Mouse (Mus musculus): Measurements from ENCODE around the gene Mmp27.

Mmp27 gene

DNA sequence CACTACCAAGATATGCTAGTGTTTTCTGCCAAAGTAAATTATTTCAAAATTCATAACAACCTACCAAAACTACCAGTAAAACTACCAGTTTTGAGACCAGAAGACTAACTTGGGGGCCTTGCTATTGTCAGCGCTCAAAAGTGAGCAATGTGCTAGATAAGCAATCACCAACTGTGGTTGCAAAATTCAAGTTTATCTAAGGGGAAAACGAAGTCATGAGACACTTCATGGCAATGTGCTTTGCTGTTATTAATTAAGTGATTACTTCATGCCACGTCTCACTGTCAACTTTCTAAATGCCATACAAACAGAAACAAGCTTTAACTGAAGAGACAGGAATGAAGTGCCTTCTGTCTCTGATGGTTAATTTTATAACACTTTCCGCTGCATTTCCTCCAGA, at the start of gene Mmp27:
Gene Mmp27, plus strand, starts transcription at position 235 of the 400 bp plus-strand sequence.
- in situ Hi-C loops (cut with MboI, MseI), result loop anchor here (10.0 kb wide), 1 partner anchor 356 kb away; no protein-coding TSS in a partner anchor

DNA sequence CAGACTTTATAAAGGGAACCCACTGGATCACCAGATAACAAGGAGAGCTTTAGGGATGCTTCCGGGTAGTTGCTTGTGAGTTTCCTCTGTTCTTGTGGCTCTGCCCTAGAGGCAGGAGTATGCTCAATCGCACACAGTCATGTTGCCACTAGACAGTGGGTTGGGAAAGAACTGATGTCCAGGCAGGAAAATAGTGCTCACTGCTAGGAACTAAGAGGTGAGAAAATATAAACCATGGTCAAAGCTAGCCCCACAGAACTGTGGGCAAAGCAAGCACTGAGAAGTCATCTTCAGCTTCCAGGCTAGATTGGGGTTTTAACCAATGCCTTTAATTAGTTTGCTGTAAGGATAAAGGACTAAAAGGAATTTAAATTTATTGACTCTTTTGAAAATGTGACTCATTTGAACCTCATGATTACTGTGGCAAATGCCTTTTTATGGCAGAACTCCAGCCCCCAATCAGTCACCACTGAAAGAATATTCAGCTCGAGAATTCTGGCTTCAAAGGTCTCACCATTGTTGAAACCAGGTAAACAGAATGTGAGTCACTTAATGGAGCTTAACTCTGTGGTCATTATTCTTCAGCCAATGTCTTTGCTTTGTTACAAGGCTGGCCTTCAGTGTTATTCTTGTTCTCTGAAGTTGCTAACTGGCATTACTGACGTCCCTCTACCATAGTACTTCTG, 44.8 kb upstream of the Mmp27 start:
- in situ Hi-C loops (cut with MboI, MseI), result no loop called here

DNA sequence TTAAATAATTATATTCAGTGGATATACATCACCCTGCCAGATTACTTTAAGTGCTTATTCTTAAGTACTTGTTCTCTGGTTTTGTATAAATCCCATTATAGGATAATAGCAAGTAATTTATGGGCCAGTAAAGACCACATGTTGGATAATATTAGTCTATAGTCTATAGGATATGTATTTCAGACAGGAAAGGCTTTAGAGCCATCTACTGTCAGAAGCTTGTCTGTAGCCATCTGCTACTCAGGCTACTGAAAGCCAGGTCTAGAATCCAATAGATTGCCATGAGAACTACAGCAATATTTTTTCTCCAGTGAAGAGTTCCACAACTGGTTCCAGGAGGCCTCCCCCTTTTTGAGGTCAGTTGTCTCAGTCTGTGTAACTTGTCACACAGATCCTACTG, 28.4 kb upstream of the Mmp27 start:
- in situ Hi-C loops (cut with MboI, MseI), result no loop called here

DNA sequence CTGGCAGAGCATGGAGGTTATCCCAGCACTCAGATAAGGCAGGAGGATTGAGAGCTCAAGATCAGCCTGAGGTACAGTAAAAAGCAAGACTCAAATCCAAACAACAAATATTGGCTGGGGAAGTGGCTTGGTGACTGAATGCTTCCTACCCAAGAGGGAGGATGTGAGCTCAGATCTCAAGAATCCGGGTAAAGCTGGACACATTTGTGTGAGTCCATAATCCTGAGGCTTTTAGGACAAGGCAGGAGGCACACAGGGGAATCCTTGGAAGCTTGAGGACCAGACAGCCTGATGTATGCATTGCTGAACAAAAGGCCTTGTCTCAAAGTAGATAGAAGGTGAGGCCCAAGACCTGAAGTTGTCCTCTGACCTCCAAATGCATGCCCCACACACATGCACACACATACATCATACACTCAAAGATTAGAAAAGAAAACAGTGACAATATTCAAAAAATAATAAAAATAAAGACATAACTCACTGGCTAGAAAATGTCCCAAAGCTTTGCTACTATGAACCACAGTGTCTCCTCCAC, 26.2 kb upstream of the Mmp27 start:
- in situ Hi-C loops (cut with MboI, MseI), result no loop called here

DNA sequence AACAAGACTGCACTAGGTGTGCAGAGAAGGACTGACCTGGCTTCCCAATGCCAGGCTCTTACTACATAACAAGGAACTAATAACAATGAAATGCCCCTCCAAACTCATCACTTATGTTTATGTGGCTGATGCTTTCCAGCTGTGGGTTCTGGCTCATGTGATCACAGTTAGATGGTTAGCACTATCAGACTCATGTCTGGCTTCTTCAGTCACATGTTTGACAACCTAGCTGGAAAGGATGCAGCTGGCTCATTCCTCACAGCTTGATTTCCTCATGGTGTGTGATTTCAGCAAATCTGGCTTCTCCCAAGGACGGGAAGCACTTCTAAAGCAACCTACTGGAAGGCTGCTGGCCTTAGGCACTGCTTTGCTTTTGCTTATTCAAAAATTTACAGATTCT, 25.7 kb upstream of the Mmp27 start:
- in situ Hi-C loops (cut with MboI, MseI), result no loop called here

DNA sequence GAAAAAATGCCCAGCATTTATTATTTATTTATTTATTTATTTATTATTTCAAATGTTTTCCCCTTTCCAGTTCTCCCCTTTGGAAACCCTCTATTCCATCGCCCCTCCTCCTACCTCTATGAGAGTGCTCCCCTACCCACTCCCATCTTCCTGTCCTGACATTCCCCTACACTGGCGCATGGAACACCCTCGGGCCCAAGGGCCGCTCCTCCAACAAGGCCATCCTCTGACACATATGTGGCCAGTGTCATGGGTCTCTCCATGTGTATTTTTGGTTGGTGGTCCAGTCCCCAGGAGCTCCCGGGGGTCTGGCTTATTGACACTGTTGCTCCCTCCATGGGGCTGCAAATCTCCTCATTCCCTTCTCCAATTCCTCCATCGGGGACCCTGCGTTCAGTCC, 25.3 kb upstream of the Mmp27 start:
- in situ Hi-C loops (cut with MboI, MseI), result no loop called here

DNA sequence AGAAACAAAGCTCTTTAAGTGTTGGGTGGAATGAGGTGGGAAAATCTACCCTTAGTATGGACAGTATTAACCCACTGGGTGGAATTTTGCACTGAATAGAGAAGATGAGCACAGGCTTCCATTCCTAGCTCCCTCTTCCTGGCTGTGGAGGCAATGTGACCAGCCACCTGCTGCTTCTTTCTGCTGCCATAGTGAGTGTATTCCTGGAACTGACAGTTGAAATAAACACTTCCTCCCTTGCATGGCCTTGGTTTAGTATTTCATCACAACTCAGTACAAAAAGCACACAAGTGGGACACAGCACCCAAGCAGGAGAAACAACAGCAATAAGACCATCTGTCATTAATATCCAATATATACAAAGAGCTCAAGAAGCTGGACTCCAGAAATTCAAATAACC, 19.3 kb upstream of the Mmp27 start:
- in situ Hi-C loops (cut with MboI, MseI), result no loop called here

DNA sequence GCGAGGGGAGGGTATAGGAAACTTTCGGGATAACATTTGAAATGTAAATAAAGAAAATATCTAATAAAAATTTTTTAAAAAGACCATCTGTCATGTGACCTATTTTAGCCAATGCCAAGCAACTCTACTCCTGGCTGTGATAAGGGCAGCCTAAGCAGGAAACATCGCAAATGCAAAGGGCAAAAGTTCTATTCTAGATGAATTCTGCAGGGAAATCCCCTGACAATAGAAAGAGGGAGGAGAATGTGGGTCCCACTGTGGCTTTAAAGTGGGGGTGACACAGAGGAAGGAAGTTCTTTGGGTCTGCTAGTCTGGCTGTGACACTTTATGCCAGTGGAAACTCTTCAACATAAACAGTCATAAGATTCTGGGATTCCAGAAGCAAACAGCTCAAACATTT, 17.7 kb upstream of the Mmp27 start:
- in situ Hi-C loops (cut with MboI, MseI), result no loop called here

DNA sequence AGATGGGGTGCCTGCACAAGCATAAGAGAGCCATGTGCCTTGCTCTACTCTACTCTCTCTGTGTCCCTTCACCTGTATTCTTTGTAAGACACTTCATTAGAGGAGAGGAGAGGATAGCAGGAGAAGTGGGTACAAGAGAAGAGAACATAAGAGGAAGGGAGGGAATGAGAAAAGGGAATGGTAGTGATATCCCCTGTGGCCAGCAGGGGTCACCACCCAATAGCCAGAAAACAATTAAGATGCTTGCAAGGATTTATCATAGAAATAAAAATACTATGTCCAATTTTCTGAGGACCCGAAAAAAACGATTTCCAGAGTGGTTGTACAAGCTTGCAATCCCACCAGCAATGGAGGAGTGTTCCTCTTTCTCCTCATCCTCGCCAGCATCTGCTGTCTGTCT, 16.8 kb upstream of the Mmp27 start:
- in situ Hi-C loops (cut with MboI, MseI), result no loop called here

DNA sequence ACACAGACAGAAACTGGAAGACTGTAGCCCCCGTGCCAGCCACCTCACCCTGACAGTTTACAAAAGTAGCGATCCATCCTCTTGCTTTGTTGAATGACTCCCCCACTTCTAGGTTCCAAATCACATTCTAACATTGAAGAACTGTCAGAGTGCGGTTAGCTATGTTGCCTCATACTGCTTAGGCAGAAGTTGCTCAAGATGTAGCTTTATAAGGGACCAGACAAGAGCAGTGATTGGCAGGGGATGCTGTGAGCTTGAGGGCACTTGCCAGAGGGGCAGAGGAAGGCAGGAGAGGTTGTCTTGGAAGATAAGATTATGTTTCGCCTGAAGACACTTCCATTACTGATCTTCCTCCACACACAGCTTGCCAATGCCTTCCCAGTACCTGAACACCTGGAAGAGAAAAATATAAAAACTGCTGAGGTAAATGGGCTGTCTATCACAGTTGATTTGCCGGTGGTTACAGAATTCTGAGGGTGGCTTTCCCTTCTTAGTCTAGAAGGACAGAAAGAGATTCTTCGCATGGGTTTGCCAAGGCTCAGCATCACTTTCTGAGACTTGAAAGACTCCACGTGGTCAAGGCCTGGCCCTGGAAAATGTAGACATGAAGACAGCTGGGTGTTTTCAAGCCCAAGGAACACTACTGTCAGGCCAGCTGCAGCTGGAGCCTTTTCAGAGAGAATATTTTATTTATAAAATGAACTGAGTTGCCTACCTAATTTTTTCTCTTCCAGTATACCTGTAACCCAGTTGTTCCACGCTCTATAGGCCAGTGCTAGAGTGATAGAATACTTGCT, 12.8 kb upstream of the Mmp27 start, which contains the start of gene Mmp8:
Gene Mmp8, plus strand, starts transcription at position 236 of the 797 bp plus-strand sequence.
- in situ Hi-C loops (cut with MboI, MseI), result no loop called here

DNA sequence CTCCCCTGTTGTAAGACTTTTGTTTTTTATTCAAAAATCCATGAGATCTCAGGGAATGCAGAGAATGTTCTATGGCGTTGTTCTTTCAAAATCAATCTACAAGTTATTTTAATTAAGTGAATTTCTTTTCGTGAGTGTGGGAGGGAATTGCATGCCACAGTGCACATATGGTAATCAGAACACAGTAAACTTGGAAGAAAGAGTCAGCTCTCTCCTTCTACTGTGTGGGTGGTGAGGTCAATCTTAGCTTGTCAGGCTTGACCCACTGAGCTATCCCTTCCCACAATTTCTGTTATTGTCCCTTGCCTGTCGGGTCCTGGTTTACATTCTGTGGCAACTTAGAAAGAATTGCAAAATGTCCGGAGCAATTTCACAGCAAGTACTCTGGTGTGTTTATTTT, 11.2 kb upstream of the Mmp27 start:
- in situ Hi-C loops (cut with MboI, MseI), result no loop called here

DNA sequence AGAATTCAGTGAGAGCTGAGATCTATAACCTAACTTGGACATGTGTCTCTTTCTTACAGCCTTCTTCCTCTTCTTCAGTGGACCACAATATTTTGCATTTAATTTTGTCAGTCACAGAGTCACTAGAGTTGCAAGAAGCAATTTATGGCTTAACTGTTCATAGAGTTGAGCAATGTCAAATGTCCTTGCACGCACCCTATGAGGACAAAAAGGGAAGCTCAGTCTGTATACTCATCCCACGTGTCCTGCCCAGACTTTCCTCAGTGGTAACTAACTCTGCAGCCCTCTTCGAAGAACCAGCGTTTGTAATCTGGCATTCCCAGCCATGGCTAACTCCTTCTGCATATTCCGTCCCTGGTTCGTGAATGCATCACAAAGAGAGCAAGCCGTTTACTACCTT, 3.8 kb upstream of the Mmp27 start:
- in situ Hi-C loops (cut with MboI, MseI), result no loop called here

DNA sequence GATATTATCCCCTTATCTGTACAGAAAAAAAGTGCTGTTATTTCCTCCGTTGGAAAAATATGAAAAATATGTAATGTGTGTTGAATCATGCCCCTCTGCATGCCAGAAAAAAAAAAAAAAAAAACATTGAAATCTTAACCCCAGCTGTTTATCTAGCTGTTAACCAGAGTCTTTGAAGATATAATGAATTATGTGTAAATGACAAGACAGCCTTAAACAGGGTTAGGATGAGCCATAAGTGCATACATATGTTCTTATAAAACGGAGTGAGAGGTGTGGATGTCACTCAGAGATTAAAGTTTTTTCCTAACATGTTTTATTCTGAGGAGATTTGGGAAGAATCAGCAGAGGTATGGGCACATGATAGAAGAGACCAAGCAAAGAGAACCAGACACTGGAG, 3.3 kb upstream of the Mmp27 start:
- in situ Hi-C loops (cut with MboI, MseI), result no loop called here

DNA sequence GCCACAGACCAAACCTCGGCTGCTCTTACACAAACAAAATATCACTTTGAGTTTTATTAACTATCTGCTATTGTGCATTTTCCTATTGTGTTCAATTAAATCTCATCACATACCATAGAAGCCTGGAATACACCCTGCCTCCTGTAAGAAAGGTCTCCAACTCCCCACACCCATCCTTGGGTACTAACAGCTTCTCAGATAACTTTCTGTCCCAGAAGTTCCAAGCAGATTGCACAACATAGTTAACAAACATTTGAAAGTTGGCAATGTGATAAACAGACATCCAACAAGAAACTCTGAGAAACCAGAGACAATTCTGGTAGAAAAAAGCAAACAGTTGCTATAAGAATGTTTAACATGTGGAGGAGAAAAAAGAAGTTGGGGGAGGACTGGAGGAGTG, 711 bp upstream of the Mmp27 start:
- in situ Hi-C loops (cut with MboI, MseI), result loop anchor here (10.0 kb wide), 1 partner anchor 356 kb away; no protein-coding TSS in a partner anchor

DNA sequence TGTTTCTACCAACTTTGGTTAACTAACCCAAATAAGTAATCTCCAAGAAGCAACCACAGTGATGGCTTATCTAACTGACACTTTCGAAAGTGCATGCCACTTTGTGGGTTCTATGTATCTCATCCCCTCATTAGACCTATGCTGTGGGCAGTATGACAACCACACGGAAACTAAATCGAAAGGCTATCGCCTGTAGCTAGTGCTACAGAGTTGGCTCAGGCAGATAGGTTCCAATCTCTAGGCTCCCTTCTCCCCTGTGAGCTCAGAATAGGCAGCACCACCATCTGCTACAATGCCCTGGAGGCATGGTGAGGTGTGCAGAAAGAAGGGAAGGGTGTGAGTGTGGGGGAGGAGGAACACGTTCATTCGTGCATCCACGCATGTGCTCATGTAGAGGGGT, 992 bp downstream of the Mmp27 start:
- in situ Hi-C loops (cut with MboI, MseI), result loop anchor here (10.0 kb wide), 1 partner anchor 357 kb away; no protein-coding TSS in a partner anchor

DNA sequence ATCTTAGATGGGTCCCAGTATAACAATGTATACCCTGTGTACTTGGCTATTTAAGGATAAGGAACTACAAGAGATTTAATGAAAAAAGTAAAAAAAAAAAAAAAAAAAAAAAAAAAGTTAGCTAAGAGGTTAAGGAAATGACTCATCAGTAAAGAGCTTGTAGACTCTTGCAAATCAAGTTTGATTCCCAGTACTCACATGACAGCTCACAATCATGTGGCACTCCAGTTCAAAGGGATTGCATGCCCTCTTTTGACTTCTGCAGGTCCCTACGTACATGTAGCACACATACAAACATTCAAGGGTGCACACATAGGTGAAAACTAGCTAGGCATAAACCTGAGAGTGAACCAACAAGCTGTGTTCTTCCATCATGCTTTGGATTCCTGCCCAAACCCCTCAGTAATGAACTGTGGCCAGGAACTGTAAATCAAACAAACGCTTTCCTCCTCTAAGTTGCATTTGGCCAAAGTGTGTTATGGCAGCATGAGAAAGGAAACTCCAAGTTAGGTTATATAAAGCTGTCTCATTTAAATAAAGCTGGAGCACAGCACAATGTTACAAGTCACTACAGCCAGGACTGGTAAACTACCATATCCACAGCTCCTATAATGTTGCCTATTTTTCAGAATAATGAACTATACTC, 1.6 kb downstream of the Mmp27 start:
- in situ Hi-C loops (cut with MboI, MseI), result loop anchor here (10.0 kb wide), 1 partner anchor 358 kb away; no protein-coding TSS in a partner anchor

DNA sequence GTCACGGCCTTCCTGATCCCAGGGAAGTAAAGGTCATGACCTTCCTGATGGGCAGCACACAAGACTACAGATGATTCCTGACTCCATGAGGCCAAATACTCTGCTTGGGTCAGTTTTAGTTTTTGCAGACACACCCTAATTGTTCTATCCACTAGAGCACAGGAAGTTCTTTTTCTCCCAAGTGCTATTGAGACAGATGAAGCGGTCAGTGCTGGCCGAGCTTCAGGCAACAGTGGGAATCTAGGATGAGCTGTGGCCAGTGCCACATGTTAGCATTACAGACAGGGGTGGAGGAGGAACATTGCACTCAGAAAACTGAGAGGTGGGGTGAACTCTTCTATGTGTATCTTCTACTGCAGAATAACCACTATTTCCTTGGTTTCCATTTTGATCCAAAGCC, 4.3 kb downstream of the Mmp27 start:
- in situ Hi-C loops (cut with MboI, MseI), result loop anchor here (10.0 kb wide), 1 partner anchor 361 kb away; no protein-coding TSS in a partner anchor

DNA sequence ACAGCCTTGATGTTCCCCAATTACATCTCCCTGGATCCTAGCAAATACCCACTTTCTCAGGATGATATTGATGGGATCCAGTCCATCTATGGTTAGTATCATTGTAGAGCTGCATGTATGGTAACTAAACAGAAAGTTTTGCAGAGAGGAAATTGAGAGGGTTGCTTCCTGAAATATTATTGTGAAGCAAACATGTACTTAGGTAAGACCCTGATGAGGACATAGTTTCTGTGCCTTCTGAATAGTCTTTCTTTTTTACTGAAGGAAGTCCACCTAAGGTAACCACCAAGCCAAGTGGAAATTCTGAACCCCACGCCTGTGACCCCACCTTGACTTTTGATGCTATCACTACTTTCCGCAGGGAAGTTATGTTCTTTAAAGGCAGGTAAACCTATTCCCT, 6.2 kb downstream of the Mmp27 start:
- in situ Hi-C loops (cut with MboI, MseI), result loop anchor here (10.0 kb wide), 1 partner anchor 363 kb away; no protein-coding TSS in a partner anchor

DNA sequence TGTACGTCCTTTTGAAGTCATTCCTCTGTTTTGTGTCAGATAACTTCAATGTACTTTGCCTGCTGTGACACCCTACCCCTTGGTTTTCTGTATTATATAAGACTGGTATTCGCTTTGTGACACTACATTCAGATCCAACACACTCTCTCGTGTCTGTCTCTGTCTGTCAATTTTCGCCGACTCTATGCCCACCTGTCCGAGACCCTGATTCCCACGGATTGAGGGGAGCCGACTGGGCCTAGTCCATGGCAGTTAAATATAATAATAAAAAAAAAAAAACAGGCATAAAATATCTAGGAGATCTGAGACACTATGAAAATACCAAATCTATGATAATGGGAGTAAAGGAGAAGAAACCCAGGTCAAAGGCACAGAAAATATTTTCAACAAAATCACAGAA, 18.9 kb downstream of the Mmp27 start:
- in situ Hi-C loops (cut with MboI, MseI), result no loop called here

DNA sequence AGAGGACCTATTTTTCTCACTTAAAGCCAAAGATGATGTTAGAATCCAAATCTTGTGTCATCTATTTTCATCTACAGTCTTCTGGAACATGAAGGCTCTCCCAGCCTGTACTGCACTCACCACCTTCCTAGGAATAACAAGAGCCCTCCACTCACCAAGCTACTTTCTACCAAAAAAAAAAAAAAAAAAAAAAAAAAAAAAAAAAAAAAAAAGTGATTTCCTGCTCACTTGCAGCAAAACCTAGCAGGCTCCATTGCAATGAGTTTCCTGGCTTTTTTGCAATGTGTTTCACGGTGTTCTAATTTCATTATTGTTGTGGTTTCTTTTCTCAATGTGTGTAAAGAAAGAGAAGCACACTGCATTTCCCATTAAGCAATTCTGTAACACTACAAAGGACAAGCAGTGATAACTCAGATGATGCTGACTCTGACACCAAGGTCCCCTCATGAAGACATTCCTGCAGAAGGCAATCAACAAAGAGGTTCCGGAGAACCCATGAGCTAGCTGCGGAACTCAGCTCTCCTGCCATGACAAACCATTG, 22.1 kb downstream of the Mmp27 start:
- in situ Hi-C loops (cut with MboI, MseI), result no loop called here

DNA sequence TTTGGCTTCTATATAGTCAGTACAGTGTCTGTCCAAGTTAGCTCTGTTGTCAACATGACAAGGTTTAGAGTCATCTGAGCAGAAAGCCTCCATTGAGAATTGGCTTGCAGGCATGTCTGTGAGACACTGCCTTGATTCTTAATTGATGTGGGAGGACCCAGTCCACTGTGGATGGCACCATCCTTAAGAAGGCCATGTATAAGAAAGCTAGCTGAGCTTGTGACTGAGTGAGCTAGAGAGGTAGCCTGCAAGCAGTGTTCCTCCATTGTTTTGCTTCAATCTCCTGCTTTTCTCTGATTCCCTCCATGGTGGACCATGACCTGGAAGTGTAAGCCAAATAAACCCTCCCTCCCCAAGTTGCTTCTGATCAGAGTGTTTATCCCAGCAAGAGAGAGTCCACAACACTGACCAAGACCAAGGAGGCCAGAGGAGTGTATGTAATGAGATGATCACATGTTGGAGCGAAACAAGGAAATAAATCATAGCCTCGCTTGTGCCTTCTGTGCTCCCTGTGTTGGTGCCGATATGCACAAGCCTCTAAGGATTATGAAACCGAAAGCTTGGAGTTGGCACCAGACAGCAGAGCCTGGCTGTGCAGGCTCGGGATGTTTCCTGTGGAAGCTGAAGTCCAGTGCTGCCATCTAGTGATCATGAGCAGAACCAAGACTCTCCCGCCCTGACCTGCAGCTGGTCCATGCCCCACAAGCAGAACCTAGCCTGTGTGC, 23.8 kb downstream of the Mmp27 start:
- in situ Hi-C loops (cut with MboI, MseI), result no loop called here
